Mouse (Mus musculus) left cerebral cortex, adult 18-20 months (tissue): ENCODE data around the gene Mn1. TPM values are rescaled to one million over a fixed set of nuclear protein-coding genes. Genes with fewer than 3 reads are reported as not detected.
A peak's percentile ranks its signal among the peaks of the same experiment; 100 is the strongest.

Source experiments
- DNase-seq, 2 experiments: peaks; one replicate each; pipeline ENCODE4 v3.0.0; 2021 to 2022; ENCODE audit warnings: low spot score in 2 of 2, mixed read lengths in 1 of 2
- long read RNA-seq, 2 experiments: library from polyadenylated mRNA; stranded (forward); transcript quantifications; one replicate each; pipeline ENCODE4 v2.0.0; 2021
- total RNA-seq, 2 experiments: library from RNA; stranded (reverse); gene quantifications; 2 replicates each; pipeline ENCODE4 v1.2.3; 2021

The Mn1 gene
- total RNA-seq = 10 to 100 TPM; 65.8 to 70.9 TPM
- long read RNA-seq, experiment 1, full-length matches to known transcripts = 10 of 19 reads
- long read RNA-seq, experiment 1, partial matches to known transcripts = 0 of 19 reads
- long read RNA-seq, experiment 1, other reads (novel, unspliced or antisense) = 9 of 19 reads
- long read RNA-seq, experiment 2, full-length matches to known transcripts = 6 of 9 reads
- long read RNA-seq, experiment 2, partial matches to known transcripts = 2 of 9 reads
- long read RNA-seq, experiment 2, other reads (novel, unspliced or antisense) = 1 of 9 reads

GRCm38 (mm10) chr5:111416591-111417374 is at the start of gene Mn1:
Mn1 (plus strand) TSS chr5:111417362.
- DNase-seq = peak; percentile 81 to 89

GRCm38 (mm10) chr5:111367937-111368517 is 49.1 kb upstream of the Mn1 start:
- no peak for DNase-seq

GRCm38 (mm10) chr5:111368576-111368975 is 48.6 kb upstream of the Mn1 start:
- no peak for DNase-seq

GRCm38 (mm10) chr5:111375616-111376015 is 41.5 kb upstream of the Mn1 start:
- DNase-seq = no peak

- peak; percentile 35 to 60 for DNase-seq
Measured at GRCm38 (mm10) chr5:111376276-111377020, 40.7 kb upstream of the Mn1 start.

GRCm38 (mm10) chr5:111378126-111378993 is 38.8 kb upstream of the Mn1 start:
- DNase-seq = no peak

- DNase-seq = no peak
Measured at GRCm38 (mm10) chr5:111383335-111383734, 33.8 kb upstream of the Mn1 start.

- DNase-seq = no peak
Measured at GRCm38 (mm10) chr5:111390911-111391310, 26.3 kb upstream of the Mn1 start.

GRCm38 (mm10) chr5:111391485-111391884 is 25.7 kb upstream of the Mn1 start:
- no peak for DNase-seq

- no peak for DNase-seq
Measured at GRCm38 (mm10) chr5:111393346-111394197, 23.6 kb upstream of the Mn1 start.

GRCm38 (mm10) chr5:111394198-111395053 is 22.7 kb upstream of the Mn1 start:
- DNase-seq = no peak

- DNase-seq = no peak
Measured at GRCm38 (mm10) chr5:111395771-111396170, 21.4 kb upstream of the Mn1 start.

GRCm38 (mm10) chr5:111396199-111396598 is 21.0 kb upstream of the Mn1 start:
- no peak for DNase-seq

- DNase-seq = no peak
Measured at GRCm38 (mm10) chr5:111398471-111398870, 18.7 kb upstream of the Mn1 start.

- DNase-seq = no peak
Measured at GRCm38 (mm10) chr5:111399271-111399670, 17.9 kb upstream of the Mn1 start.

- no peak for DNase-seq
Measured at GRCm38 (mm10) chr5:111401879-111402650, 15.1 kb upstream of the Mn1 start.

- no peak for DNase-seq
Measured at GRCm38 (mm10) chr5:111402651-111402996, 14.5 kb upstream of the Mn1 start.

GRCm38 (mm10) chr5:111404721-111405120 is 12.4 kb upstream of the Mn1 start:
- no peak for DNase-seq
